Mouse (Mus musculus) spleen, postnatal 10 days (tissue): ENCODE data around the gene Fbf1.
"Not testable (repeated sequence)": the region's sequence is repeated elsewhere in the genome, so short reads cannot be mapped to it uniquely, and the experiment has no call there.

ENCODE experiments used
- DNase-seq, 2 experiments: peaks; one replicate each; pipeline ENCODE4 v3.0.0; 2021 to 2022; ENCODE audit warnings: low spot score in 2 of 2

Gene Fbf1

GRCm38 (mm10) chr11:116108464-116109137, 59.4 kb downstream of the Fbf1 start:
- no peak for DNase-seq

- no peak for DNase-seq
These were observed 60.1 kb downstream of the Fbf1 start for GRCm38 (mm10) chr11:116107777-116108285.

GRCm38 (mm10) chr11:116106963-116107776, 60.8 kb downstream of the Fbf1 start:
- peak in 1 of 2 experiments; percentile 26 for DNase-seq

GRCm38 (mm10) chr11:116106154-116106962, 61.6 kb downstream of the Fbf1 start:
- DNase-seq, result peak in 1 of 2 experiments; percentile 28

- DNase-seq, result no peak
These were observed 62.9 kb downstream of the Fbf1 start for GRCm38 (mm10) chr11:116105065-116105464.

GRCm38 (mm10) chr11:116104006-116104646, 63.8 kb downstream of the Fbf1 start:
- no peak for DNase-seq

- no peak for DNase-seq
These were observed 64.4 kb downstream of the Fbf1 start for GRCm38 (mm10) chr11:116103572-116103971.

GRCm38 (mm10) chr11:116102472-116102871, 65.5 kb downstream of the Fbf1 start:
- DNase-seq, result no peak

- no peak for DNase-seq
These were observed 66.0 kb downstream of the Fbf1 start for GRCm38 (mm10) chr11:116101931-116102381.

GRCm38 (mm10) chr11:116100839-116101238, 67.1 kb downstream of the Fbf1 start:
- DNase-seq, result no peak

GRCm38 (mm10) chr11:116100385-116100784, 67.6 kb downstream of the Fbf1 start:
- no peak for DNase-seq

- no peak for DNase-seq
These were observed 68.5 kb downstream of the Fbf1 start for GRCm38 (mm10) chr11:116099462-116099861.

- no peak for DNase-seq
These were observed 69.1 kb downstream of the Fbf1 start for GRCm38 (mm10) chr11:116098711-116099460.

- peak in 1 of 2 experiments; percentile 78 for DNase-seq
These were observed 71.5 kb downstream of the Fbf1 start for GRCm38 (mm10) chr11:116096213-116097108.

- no peak for DNase-seq
These were observed 72.4 kb downstream of the Fbf1 start for GRCm38 (mm10) chr11:116095573-116095972.

GRCm38 (mm10) chr11:116093771-116094565, 74.0 kb downstream of the Fbf1 start:
- no peak for DNase-seq

- not testable (repeated sequence) for DNase-seq
These were observed 75.0 kb downstream of the Fbf1 start for GRCm38 (mm10) chr11:116092959-116093358.
